Mouse (Mus musculus): ENCODE measurements at regions not wholly inside any gene's neighbourhood (a gene's known extent, or its start where the extent isn't known, plus 50 kb on each side); places are given as distances from the start of the nearest gene placed in this dataset.
"Not testable (repeated sequence)": the region's sequence is repeated elsewhere in the genome, so short reads cannot be mapped to it uniquely, and the experiment has no call there.

DNA sequence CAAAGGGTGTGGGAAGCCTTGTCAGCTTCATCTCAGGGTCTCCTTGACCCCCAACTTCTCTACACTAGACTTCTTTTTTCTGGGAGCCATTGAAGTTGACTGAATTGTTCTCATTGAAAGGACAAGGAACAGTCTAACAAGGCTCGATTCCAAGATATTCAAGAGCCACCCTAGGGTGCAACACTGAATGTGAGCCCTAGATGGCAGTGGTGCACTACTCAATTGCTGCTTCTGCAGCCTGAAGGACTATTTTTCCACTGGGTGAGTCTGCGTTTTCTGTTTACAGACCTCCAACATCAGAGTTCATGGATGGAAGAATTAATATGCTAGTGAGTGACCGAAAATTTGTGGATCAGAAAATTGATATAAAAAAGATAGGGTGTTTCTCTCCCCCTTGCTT, 161.5 kb downstream of the Hpcal1 start:
- peak; percentile 72 for DNase-seq

DNA sequence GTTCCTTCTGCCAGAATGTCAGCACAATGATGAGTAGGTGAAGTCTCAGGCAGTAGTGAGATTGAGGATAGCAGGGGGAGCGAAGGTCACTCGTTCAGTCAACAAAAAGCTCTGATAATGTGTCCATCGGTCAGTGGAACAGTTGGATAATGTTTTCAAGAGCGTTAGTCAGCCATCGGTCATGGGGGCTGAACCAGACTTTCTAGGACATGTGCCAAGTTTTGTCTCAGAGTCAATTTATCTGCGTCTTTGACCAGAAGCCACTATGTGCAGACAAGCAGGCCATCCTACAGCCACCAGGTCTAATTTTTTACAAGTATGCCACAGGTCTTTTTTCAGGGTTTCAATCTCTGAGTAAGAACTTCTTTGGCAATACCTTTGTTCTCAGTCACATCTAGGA, 181.8 kb downstream of the Hpcal1 start:
- DNase-seq = not testable (repeated sequence)

- peak; percentile 81 for DNase-seq
Measured at GRCm38 (mm10) chr12:17881371-17882116, 190.9 kb downstream of the Hpcal1 start.

DNA sequence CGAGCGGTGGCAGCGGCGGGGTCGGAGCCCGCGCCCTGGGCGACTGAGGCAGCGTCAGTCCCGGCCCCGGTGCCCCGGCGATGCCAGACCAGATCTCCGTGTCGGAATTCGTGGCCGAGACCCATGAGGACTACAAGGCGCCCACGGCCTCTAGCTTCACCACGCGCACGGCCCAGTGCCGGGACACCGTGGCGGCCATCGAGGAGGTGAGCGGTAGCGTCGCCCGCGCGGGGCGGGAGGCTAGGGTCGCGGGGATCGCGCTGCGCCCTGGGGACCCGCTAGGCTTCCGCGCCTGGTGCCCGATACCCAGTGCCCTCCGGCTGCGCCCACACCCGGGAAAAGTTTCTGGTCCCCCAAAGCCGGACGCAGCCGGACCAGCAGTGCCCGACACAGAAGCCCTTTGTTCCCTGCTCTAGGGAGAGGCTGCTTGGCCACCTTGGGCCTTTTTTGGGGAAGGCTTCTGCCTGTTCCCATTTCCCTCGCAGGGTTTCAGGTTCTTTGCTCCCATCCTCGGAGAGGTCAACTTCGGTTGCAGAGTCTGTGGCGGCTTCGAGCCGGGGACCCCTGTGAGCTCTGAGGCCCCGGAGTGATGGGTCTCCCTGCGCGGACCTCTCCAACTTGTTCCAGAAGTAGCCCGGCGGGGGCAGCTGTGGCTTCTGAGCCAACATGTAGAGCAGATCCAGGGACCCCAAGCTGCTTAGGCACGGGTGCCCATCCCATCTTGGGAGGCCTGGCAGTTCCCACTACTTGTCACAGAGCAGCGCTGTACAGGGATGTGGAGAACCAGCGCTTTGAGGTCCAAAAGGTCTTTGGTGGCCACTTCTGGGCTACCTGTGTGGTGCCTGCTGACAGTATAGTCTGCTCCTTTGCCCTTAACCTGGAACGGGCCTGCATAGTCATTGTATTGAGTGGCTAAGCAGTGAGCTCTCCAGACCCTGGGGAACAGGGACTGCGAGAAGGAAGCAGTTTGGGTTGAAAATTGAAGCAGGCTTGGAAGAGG, 191.8 kb downstream of the Hpcal1 start:
- peak; percentile 17 for DNase-seq

DNA sequence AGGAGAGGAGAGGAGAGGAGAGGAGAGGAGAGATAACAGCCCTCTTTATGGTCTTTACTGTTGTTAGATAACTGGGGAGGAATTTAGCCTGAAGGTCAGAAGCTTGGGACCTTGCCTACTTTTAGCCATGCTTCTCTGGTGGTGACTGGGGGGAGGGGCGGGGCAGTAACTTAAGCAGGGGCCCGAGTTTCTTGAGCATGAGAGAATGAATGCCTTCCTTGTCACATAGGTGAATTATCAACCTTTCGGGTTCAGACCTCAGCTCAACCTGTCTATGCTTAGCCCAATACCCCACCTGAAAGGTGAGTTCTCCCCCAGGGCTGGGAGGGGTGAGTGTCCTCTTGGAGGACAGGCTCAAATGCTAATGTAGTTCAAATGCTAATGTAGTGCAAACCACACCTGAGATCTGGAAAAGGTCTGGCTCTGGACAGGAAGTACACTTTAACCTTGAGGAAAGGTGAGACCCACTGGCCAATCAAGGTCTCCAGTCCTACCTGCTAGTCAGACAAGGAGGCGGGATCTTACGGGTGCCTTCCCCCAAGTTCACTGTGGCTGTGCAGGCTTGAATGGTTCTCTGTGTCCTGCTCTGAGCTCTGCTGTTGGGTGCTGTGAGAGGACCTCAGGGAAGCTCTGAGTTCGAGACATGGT, 201.1 kb downstream of the Hpcal1 start:
- not testable (repeated sequence) for DNase-seq

- DNase-seq = not testable (repeated sequence)
Measured at GRCm38 (mm10) chr12:17913058-17913457, 222.4 kb downstream of the Hpcal1 start.

All from right cerebral cortex, postnatal 4 days (tissue).